Mouse (Mus musculus) c-Kit-negative CD71-positive TER-119-positive erythroid progenitor cells, embryonic 14.5 days (primary cell): ENCODE measurements around the gene Sox5.

ENCODE experiments used
- DNase-seq: peaks from one replicate; pipeline ENCODE4 v3.0.0-alpha.2; 2013; ENCODE audit warnings: low read depth, low spot score

Gene Sox5

GRCm38 (mm10) chr6:144659115-144660108 is 122.4 kb downstream of the Sox5 start:
- DNase-seq = no peak

DNA sequence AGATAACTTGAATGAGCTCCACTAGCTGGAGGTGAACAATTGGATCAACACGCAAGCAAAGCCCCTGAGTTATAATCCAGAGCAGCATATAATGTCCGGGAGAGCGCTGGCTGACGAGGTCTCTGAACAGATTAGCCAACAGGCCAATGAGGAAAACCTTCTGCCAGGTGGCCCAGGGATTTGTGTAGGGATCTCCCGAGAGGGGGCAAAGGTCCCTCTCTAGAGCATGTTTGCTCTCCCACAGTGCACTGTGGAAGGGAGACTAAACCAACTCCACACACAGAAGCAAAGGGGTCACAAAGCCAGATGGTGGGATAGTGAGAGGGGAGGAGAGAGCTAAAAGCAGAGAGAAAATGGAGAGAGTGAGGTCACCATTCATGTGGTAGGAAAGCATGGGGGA is 128.9 kb downstream of the Sox5 start:
- DNase-seq = no peak

DNA sequence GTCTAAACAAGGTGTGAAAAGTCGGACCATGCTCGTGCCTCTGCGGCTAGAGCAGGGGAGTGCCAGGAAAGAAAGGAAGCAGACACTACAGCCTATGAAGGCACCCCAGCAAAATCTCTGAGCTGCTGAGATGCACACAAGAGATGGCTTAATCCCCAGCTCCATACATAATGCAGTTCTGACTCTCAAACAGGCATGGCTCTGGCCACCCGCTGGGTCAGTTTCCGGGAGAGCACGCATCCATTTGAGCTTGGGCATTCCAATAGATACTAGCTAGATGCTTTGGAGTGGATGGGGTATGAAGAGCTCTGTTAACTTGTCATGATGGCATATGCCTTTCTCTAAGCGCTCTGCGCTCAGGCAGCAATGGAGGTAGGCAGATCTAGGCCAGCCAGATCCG is 132.9 kb downstream of the Sox5 start:
- no peak for DNase-seq

DNA sequence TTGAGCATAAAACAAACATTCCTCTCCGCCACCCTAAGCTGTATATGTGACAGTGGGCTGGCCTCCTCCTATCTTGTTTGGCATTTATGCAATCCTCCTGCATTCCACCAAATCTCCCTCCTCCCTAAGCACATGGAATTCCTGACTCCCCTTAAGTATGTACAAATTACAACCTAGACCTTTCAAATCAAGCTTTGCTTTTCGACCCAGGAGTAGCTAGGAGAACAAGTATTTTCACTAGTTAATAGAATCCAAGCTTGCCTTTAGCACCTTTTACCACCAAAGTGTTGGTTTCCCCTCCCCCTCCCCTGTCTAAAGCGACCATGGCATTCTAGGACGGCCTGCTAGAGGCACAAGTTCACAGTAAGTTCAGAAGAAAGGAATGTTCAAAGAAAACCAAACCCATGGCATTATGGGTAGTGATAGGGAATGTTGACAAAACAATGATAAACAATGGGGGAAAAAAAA is 133.6 kb downstream of the Sox5 start:
- no peak for DNase-seq

DNA sequence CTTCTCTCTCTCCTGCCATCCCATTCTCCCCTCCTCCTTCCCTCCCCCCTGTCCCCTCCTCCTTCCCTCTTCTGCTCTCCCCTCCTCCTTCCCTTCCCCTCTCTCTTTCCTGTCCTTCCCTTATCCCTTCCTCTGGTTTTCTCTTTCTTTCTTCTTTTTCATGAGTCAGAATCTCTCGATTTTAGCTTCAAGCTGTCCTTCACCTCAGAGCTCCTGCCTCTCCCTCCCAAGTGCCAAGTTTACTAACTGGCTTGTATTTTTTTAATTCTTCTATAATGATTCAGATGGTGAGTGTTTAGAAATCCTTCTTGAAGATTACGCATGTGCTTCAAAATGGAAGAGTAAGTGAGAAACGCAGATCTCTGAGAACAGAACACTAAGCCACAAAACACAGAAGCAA is 135.4 kb downstream of the Sox5 start:
- no peak for DNase-seq

GRCm38 (mm10) chr6:144645796-144646195 is 136.0 kb downstream of the Sox5 start:
- no peak for DNase-seq

DNA sequence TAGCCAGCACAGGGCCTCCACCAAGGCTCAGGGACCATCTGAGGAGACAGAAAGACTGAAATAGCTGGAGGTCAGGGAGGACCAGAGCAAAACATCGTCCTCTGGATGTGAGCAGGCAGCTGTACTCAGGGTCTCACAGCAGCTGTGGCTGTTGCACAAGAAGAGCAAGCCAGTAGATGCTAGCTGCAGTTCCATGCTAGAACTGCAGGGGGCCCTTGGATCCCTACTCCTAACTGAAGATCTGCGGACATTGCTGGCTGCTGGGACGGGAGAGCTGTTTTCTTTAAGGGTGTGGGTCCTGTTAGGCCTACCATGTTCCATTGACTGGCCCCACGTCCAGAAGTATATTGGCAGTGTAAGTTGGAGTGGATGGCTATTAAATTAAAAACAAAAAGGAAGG is 137.1 kb downstream of the Sox5 start:
- DNase-seq = no peak

DNA sequence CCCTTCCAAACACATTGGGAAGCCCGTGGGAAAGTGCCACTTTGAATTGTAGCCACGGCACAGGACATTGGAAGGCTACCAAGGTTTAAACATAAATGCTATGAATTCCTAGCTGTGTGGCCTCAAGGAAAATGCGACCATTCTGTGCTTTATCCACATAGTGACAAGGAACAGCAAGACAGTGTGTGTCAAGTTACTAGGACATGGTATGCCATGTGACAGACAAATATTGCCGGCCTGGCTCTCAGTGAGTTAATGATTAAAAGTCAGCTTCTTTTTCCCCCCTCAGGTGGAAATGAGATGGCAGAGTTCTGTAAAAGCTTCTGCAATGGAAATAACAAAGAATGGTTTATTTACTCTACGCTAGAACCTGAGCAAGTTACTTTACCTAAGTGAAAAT is 138.2 kb downstream of the Sox5 start:
- DNase-seq = no peak

- no peak for DNase-seq
These were observed 139.9 kb downstream of the Sox5 start for GRCm38 (mm10) chr6:144641888-144642287.

DNA sequence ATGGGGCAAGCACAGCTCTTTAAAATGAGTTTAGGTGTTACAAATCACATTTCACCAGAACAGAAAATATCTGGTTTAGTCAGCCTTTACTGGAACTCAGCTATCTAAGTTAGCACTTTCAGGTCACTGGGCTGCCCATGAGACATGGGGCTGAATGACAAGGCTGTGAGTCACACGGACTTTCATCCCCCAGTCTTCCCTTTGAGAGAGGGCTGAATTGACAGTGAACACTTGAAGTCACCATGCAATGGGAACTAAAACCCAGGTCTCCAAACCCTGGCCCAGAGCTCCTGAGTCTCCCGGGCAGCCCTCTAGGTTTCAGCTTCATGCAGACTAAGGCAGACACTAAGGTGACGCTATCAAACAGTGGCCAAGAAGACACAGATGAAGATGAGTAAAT is 141.2 kb downstream of the Sox5 start:
- DNase-seq = no peak

DNA sequence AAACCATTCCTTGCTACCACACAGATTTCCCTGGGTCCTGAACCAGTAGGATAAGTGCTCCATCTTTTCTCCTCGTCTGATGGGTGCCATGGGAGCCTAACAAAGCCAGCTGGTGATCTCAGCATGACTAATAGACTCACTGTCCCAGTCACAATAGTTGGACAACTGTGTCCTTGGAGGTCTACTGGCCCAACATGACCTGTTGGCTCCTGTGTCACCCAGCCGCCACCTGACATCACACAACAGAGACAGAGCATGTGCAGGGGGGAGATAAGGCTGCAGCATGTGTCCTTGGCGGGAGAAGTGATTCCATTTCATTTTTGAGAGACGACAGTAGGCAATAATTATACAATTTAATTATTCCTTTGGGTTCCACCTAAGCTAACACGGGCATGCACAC is 143.2 kb downstream of the Sox5 start:
- no peak for DNase-seq

DNA sequence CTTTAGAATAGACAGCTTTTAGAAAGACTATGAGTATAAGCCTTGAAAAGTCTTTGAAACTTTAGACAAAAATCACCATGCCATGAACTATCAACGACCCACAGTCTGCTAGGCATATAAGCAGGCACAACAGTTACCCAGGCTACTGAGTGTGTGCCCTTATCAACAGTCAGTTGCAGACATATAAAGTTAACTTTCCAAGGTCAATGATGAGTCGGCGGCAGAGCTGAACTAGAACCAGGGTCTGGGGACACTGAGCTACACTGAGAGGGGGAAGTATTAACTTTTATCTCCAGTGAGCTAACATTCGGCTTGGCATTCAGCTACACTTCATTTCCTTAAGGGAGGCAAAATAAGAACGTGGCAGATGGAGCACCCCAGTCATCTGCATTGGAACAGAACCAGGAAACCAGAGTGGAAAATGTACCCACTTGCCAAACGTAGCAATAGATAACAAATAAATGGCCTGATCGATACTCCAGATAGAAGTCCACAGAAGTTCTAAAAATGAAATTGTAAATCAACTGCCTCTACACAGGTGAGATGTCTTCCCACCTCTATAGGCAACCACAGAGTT is 154.2 kb downstream of the Sox5 start:
- DNase-seq = no peak

GRCm38 (mm10) chr6:144621089-144621769 is 160.5 kb downstream of the Sox5 start:
- DNase-seq = no peak

- DNase-seq = no peak
These were observed 170.4 kb downstream of the Sox5 start for GRCm38 (mm10) chr6:144611383-144611791.

GRCm38 (mm10) chr6:144610878-144611277 is 170.9 kb downstream of the Sox5 start:
- no peak for DNase-seq

GRCm38 (mm10) chr6:144602883-144603282 is 178.9 kb downstream of the Sox5 start:
- no peak for DNase-seq

GRCm38 (mm10) chr6:144600351-144600750 is 181.4 kb downstream of the Sox5 start:
- no peak for DNase-seq

- DNase-seq = no peak
These were observed 183.3 kb downstream of the Sox5 start for GRCm38 (mm10) chr6:144598324-144598973.

DNA sequence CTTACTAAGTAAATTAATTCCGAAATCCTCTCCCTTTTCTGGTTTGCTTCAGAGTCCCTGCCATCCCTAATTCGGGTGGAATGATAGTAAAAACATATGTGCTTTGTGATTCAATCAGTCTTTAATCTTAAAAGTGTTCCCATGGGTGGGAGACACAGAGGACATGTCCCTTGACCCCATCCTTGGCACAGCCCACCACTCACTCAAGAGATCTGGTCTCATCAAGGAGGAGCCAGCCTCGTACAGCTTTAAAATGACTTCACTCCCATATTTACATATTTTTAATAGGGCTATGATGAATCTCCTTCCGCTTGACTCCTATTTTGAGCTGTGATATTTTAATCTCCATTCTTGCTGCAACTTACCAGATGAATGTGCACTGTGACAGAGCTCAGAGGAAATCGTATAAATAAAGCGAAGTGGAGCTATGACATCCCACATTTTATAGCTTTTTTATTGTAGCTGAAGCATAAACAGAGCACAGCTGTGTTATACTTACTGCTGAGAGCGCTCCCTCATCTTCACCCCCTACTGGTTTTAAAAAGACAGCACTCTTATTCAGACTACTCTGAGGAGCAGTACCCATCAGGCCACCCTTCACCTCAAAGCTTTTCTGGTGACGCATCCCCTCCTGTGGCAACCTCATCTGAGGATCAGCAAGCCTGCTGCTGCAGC is 185.1 kb downstream of the Sox5 start:
- DNase-seq = no peak

DNA sequence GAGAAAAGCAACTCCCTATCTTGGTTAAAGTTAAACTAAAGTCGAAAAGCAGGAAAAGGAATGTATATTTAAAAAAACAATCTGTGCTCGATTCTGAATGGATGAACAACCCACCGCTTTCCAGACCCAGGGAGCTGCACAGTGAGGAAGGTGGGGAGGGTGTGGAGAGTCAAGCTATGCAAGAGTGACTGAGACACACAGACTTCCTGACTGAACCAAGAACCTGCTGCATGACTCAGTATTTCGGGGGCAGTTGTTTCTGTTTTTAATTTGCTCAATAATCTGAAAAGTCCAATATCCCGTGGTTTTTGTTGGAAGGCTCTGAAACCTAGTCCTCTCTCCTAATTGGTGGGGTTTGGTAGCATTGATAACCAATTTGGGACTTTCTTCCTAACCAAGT is 196.9 kb downstream of the Sox5 start:
- DNase-seq = no peak
